Mouse (Mus musculus) E14TG2a.4 (cell line): Measurements from ENCODE around the gene Rell1.

Experiments used
- CTCF ChIP-seq: conservative IDR thresholded peaks from 2 replicates; pipeline ENCODE4 v1.5.1; 2014; ENCODE audit warnings: low read length
- POU5F1 ChIP-seq: IDR thresholded peaks from 2 replicates; pipeline ENCODE4 v1.6.1; 2014; ENCODE audit warnings: low read length, borderline replicate concordance

- peak; percentile 86 for TF ChIP-seq CTCF
- TF ChIP-seq POU5F1: no peak
These were observed 82.0 kb downstream of the Rell1 start for GRCm38 (mm10) chr5:63886709-63887108.
